Mouse (Mus musculus) MEL (cell line): ENCODE measurements around the gene Rccd1.

Experiments
- CTCF ChIP-seq, 3 experiments: IDR thresholded peaks in 2 of 3; conservative IDR thresholded peaks in 1 of 3; 2 replicates each; pipeline ENCODE4 v1.5.1; 2011 to 2012; ENCODE audit warnings: low read length in 3 of 3, low read depth in 2 of 3, mild to moderate bottlenecking in 2 of 3, improper control_type of control experiment in 1 of 3, inconsistent platforms in 1 of 3, mixed read lengths in 1 of 3, moderate library complexity in 1 of 3; ENCODE audit not compliant: control insufficient read depth in 1 of 3, insufficient read depth in 1 of 3, poor library complexity in 1 of 3, severe bottlenecking in 1 of 3
- E2F4 ChIP-seq: IDR thresholded peaks from 2 replicates; pipeline ENCODE4 v1.6.1; 2011; ENCODE audit warnings: low read depth, low read length, improper control_type of control experiment, borderline replicate concordance
- EP300 ChIP-seq, 2 experiments: IDR thresholded peaks; 2 replicates each; pipeline ENCODE4 v1.6.1; 2011; ENCODE audit warnings: improper control_type of control experiment in 2 of 2, low read length in 2 of 2, low read depth in 1 of 2, mild to moderate bottlenecking in 1 of 2
- GATA1 ChIP-seq: IDR thresholded peaks from 2 replicates; pipeline ENCODE4 v1.6.1; 2011; ENCODE audit warnings: low read depth, low read length, improper control_type of control experiment
- HCFC1 ChIP-seq: IDR thresholded peaks from 2 replicates; pipeline ENCODE4 v1.6.1; 2012; ENCODE audit warnings: low read depth, mild to moderate bottlenecking, inconsistent platforms, low read length, improper control_type of control experiment, moderate library complexity
- JUND ChIP-seq: IDR thresholded peaks from 2 replicates; pipeline ENCODE4 v1.6.1; 2011; ENCODE audit warnings: low read depth, mild to moderate bottlenecking, improper control_type of control experiment, low read length
- KAT2A ChIP-seq: conservative IDR thresholded peaks from 2 replicates; pipeline ENCODE4 v1.6.1; 2012; ENCODE audit warnings: low read depth, low read length, improper control_type of control experiment, inconsistent platforms
- MYC ChIP-seq: IDR thresholded peaks from 2 replicates; pipeline ENCODE4 v1.6.1; 2011; ENCODE audit warnings: low read depth, mild to moderate bottlenecking, low read length, improper control_type of control experiment, moderate library complexity
- POLR2A ChIP-seq, 2 experiments: IDR thresholded peaks; 2 replicates each; pipeline ENCODE4 v1.6.1; 2011 to 2012; ENCODE audit warnings: low read length in 2 of 2, mild to moderate bottlenecking in 2 of 2, control low read depth in 1 of 2, improper control_type of control experiment in 1 of 2, low read depth in 1 of 2, moderate library complexity in 1 of 2; ENCODE audit not compliant: control insufficient read depth in 1 of 2, insufficient read depth in 1 of 2, poor library complexity in 1 of 2
- TCF12 ChIP-seq: IDR thresholded peaks from 2 replicates; pipeline ENCODE4 v1.6.1; 2014; ENCODE audit warnings: low read depth, mild to moderate bottlenecking, inconsistent platforms, low read length, improper control_type of control experiment, moderate library complexity
- USF1 ChIP-seq: IDR thresholded peaks from 2 replicates; pipeline ENCODE4 v1.6.1; 2014; ENCODE audit warnings: low read depth, mild to moderate bottlenecking, inconsistent platforms, low read length, improper control_type of control experiment, moderate library complexity
- ZC3H11A ChIP-seq: IDR thresholded peaks from 2 replicates; pipeline ENCODE4 v1.6.1; 2012; ENCODE audit warnings: low read depth, mild to moderate bottlenecking, inconsistent platforms, low read length, improper control_type of control experiment

DNA sequence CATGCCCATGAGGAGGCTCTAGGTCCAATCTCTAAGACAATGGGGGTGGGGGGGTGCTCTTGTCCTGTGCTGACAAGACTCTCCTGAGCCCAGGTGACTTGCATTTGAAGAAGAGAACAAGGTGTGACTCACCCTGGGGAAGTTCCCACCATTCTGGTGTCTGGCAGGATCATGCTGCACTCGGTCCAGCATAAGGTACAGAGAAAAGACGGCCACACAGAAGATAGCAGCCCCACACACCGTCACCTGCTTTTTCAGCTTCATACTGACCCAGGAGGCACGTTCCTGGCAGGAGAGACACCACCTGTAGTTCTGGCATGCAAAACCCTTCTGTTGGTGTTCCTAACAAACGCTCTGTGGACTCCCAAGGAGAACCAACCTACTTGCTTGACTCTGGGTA is 45.2 kb upstream of the Rccd1 start:
- TF ChIP-seq CTCF (IDR thresholded peaks at IDR 0.05 in 2 of 3, conservative IDR thresholded peaks at IDR 0.05 in 1 of 3; ENCODE audit: control insufficient read depth in 1 of 3, insufficient read depth in 1 of 3, low read depth in 2 of 3, low read length in 3 of 3, poor library complexity in 1 of 3, severe bottlenecking in 1 of 3) (no peak), GATA1 (no peak), JUND (no peak), E2F4 (no peak), USF1 (no peak), ZC3H11A (no peak), EP300 (IDR thresholded peaks at IDR 0.05; ENCODE audit: low read depth in 1 of 2, low read length in 2 of 2) (no peak), HCFC1 (no peak), TCF12 (no peak), POLR2A (IDR thresholded peaks at IDR 0.05; ENCODE audit: control insufficient read depth in 1 of 2, insufficient read depth in 1 of 2, low read depth in 1 of 2, low read length in 2 of 2, poor library complexity in 1 of 2) (no peak), MYC (no peak), KAT2A (no peak)
